Mouse (Mus musculus) spleen, postnatal 36 days (tissue): ENCODE measurements around the gene Pdhx.

Source experiments
- DNase-seq, 2 experiments: peaks; one replicate each; pipeline ENCODE4 v3.0.0; 2022; ENCODE audit warnings: low spot score in 2 of 2, mixed read lengths in 1 of 2

The Pdhx gene

GRCm38 (mm10) chr2:103073219-103073982 is at the start of gene Pdhx, which contains the start of gene Apip:
Pdhx (minus strand) TSS chr2:103073513.
Apip (plus strand) TSS chr2:103073675.
- DNase-seq, result peak; percentile 100

GRCm38 (mm10) chr2:103119197-103119854 is 46.0 kb upstream of the Pdhx start:
- peak; percentile 36 to 69 for DNase-seq

- no peak for DNase-seq
These were observed 45.2 kb upstream of the Pdhx start for GRCm38 (mm10) chr2:103118324-103119196.

GRCm38 (mm10) chr2:103117212-103117611 is 43.9 kb upstream of the Pdhx start:
- DNase-seq, result no peak

GRCm38 (mm10) chr2:103111669-103112068 is 38.4 kb upstream of the Pdhx start:
- no peak for DNase-seq

- DNase-seq, result no peak
These were observed 32.9 kb upstream of the Pdhx start for GRCm38 (mm10) chr2:103106172-103106571.

GRCm38 (mm10) chr2:103102595-103102994 is 29.3 kb upstream of the Pdhx start:
- no peak for DNase-seq

GRCm38 (mm10) chr2:103089521-103089920 is 16.2 kb upstream of the Pdhx start:
- no peak for DNase-seq

- DNase-seq, result no peak
These were observed 14.8 kb upstream of the Pdhx start for GRCm38 (mm10) chr2:103088099-103088498.

- peak in 1 of 2 experiments; percentile 12 for DNase-seq
These were observed 13.1 kb upstream of the Pdhx start for GRCm38 (mm10) chr2:103086432-103086831.

- no peak for DNase-seq
These were observed 12.3 kb upstream of the Pdhx start for GRCm38 (mm10) chr2:103085633-103086032.

GRCm38 (mm10) chr2:103084451-103084850 is 11.1 kb upstream of the Pdhx start:
- DNase-seq, result no peak

GRCm38 (mm10) chr2:103082853-103083252 is 9.5 kb upstream of the Pdhx start:
- DNase-seq, result no peak

GRCm38 (mm10) chr2:103081706-103082105 is 8.4 kb upstream of the Pdhx start:
- DNase-seq, result no peak

GRCm38 (mm10) chr2:103081117-103081516 is 7.8 kb upstream of the Pdhx start:
- DNase-seq, result no peak

- DNase-seq, result no peak
These were observed 2.7 kb downstream of the Pdhx start for GRCm38 (mm10) chr2:103070586-103070985.

GRCm38 (mm10) chr2:103069752-103070405 is 3.4 kb downstream of the Pdhx start:
- no peak for DNase-seq

GRCm38 (mm10) chr2:103068602-103069001 is 4.7 kb downstream of the Pdhx start:
- no peak for DNase-seq

GRCm38 (mm10) chr2:103067552-103068207 is 5.6 kb downstream of the Pdhx start:
- DNase-seq, result no peak

- DNase-seq, result no peak
These were observed 6.4 kb downstream of the Pdhx start for GRCm38 (mm10) chr2:103066683-103067551.
